Mouse (Mus musculus) frontal cortex, postnatal 25 days (tissue): ENCODE measurements around the gene Cd300a.
"Not testable (repeated sequence)": the region's sequence is repeated elsewhere in the genome, so short reads cannot be mapped to it uniquely, and the experiment has no call there.

Experiments
- DNase-seq, 2 experiments: peaks; one replicate each; pipeline ENCODE4 v3.0.0; 2022; ENCODE audit warnings: low spot score in 2 of 2

Cd300a gene

GRCm38 (mm10) chr11:114907567-114907966, 17.7 kb downstream of the Cd300a start:
- no peak for DNase-seq

- DNase-seq, result no peak
Observed at GRCm38 (mm10) chr11:114908086-114908485, 18.2 kb downstream of the Cd300a start.

- DNase-seq, result not testable (repeated sequence)
Observed at GRCm38 (mm10) chr11:114909538-114909937, 19.7 kb downstream of the Cd300a start.

GRCm38 (mm10) chr11:114912847-114913246, 23.0 kb downstream of the Cd300a start:
- peak; percentile 75 to 80 for DNase-seq

- DNase-seq, result no peak
Observed at GRCm38 (mm10) chr11:114914978-114915377, 25.1 kb downstream of the Cd300a start.

GRCm38 (mm10) chr11:114917120-114917519, 27.3 kb downstream of the Cd300a start:
- DNase-seq, result no peak

GRCm38 (mm10) chr11:114922439-114922838, 32.6 kb downstream of the Cd300a start:
- DNase-seq, result no peak

GRCm38 (mm10) chr11:114923961-114924360, 34.1 kb downstream of the Cd300a start:
- no peak for DNase-seq

- DNase-seq, result no peak
Observed at GRCm38 (mm10) chr11:114929581-114929980, 39.7 kb downstream of the Cd300a start.

GRCm38 (mm10) chr11:114931041-114931440, 41.2 kb downstream of the Cd300a start:
- DNase-seq, result no peak

- no peak for DNase-seq
Observed at GRCm38 (mm10) chr11:114933591-114933990, 43.8 kb downstream of the Cd300a start.

- DNase-seq, result no peak
Observed at GRCm38 (mm10) chr11:114934144-114934543, 44.3 kb downstream of the Cd300a start, which contains the start of gene Cd300lb. TSS of gene Cd300lb (minus strand) at chr11:114934386.
